Mouse (Mus musculus): ENCODE measurements around the gene Copg2.

Copg2 gene

GRCm38 (mm10) chr6:30732571-30733130 is 163.9 kb downstream of the Copg2 start:
- DNase-seq, result peak in 1 of 2 experiments; percentile 31

DNA sequence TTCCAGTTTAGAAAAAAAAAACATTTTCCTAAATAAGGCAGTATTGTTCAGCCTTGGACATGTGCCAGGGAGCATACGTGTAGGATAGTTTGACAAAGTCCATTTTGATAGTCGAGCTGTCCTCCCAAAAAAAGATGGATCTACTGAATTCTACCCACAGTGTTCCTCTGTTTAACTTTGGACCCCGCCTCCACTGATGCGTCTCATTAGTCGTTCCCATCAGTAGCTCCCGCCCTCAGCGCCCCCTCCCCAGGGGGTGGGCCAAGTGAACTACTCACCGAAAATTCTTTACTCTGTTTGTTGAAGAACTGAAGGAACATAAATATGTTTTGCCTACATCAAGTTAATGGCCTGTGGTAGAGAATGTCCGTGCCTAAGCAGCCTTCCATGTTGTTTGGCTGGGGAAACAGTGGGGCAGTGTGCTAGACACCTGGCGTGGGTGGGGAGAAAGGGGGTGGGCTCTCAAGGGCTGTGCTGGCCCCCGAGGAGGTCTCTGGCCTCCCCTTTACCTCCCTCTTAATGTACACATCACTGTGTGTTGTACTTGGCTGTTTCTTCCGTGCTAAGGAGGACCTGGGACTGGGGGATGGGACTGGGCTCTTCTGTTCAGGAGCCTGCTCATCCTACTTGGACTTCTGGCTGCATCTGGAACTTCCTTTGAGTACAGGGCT is 166.2 kb downstream of the Copg2 start:
- DNase-seq, result peak; percentile 26 to 34

GRCm38 (mm10) chr6:30723331-30723730 is 173.3 kb downstream of the Copg2 start, which contains the start of gene Mest:
TSS of gene Mest (plus strand) at chr6:30723547.
- DNase-seq, result no peak

DNA sequence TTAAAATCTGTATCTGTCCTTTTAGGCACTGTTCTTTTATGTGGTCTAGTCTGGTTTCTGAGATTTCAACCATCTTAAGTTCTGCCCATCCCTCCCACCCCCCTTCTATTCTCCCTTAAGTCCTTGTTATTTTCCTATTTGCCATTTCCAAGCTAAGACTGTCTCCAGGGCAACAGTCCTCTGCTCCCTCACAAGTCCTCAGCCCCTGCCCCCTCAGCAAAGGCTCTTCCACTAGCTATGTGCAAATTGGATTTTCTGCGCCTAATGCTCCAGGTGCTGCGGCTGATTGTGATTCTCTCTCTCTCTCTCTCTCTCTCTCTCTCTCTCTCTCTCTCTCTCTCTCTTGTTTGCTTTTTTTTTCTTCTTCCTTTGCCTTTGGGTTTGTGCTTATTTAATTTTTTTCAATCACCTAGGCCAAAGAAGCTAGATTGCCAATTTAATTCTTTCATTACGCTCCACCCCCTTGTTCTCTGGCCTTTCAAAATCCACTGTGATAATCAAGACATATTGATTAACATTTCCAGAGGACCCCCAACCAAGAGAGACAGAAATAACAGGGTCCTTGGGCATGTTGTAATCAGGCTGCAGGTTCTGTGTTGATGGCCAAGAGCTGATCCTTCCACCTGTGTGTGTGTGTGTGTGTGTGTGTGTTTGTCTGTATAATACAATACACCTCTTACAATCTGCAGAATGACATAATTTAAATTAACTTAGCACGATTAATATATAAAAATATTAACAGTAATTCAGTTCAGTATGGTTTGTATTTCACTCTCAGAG is 174.0 kb downstream of the Copg2 start:
- no peak for DNase-seq

DNA sequence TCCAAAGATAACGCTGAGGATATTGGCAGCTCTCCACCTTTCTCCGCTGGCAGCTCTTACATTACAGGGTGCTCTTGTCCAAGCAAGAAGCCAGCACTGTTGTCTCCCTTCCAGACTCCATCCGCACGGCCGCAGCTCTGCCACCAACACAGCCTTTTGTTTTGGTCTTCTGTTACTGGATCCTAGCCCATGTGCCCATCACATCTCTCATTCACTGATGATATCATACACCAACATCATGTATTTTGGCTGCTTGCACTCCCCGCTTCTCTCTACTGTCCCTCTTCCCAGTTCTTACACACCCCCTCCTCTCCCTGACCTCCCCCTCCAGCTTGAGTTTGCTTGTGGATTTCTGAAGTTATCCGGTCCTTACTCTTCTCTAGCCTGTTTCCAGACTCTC is 179.8 kb downstream of the Copg2 start:
- DNase-seq, result no peak

DNA sequence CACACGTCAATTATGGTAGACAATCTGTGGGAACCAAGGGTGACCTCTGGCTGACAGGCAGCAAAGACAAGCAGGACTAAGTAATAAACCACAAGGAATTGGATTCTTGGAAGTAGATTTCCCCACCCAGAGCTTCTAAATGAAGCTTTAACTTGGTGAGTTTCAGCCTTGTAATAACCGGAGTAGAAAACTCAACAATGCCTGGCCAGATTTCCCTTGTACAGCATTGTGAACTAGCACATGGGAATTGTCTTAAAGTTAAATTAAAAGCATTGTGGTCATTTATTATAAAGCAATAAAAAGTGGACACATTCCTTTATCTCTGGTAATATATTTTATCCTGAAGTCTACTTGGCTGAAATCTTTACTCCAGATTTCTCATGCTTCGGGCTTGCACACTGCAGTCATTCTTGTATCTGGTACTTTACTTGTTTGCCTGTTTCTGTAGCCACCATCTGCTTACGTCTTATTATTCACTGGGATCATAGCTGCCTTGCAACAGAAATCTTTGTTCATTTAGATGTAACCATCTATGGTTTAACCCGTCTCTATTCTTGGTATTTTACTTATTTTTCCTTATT is 181.6 kb downstream of the Copg2 start:
- no peak for DNase-seq

- no peak for DNase-seq
Observed at GRCm38 (mm10) chr6:30713896-30714295, 182.7 kb downstream of the Copg2 start.

GRCm38 (mm10) chr6:30713455-30713854 is 183.1 kb downstream of the Copg2 start:
- no peak for DNase-seq

GRCm38 (mm10) chr6:30712484-30712883 is 184.1 kb downstream of the Copg2 start:
- no peak for DNase-seq

DNA sequence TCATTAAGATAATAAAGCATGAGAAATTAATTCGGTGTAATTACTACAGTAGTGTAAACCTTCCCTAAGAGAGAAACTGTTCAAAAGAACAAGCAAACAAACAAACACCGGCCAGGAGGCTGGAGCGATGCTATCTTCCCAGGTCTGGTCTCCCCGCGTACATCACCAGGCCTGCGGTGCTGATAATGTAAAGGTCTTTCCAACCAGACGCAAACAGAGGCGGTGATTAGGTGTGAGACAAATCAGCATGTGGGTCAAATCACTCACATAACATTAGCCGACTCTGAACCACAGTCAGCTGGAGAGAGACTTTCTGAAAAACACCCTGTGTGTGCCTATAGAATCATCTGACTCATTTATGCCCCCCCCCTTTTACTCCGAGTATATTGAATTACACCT is 185.2 kb downstream of the Copg2 start:
- DNase-seq, result no peak

GRCm38 (mm10) chr6:30710371-30711364 is 185.9 kb downstream of the Copg2 start:
- DNase-seq, result no peak

- DNase-seq, result no peak
Observed at GRCm38 (mm10) chr6:30709115-30709514, 187.5 kb downstream of the Copg2 start.

DNA sequence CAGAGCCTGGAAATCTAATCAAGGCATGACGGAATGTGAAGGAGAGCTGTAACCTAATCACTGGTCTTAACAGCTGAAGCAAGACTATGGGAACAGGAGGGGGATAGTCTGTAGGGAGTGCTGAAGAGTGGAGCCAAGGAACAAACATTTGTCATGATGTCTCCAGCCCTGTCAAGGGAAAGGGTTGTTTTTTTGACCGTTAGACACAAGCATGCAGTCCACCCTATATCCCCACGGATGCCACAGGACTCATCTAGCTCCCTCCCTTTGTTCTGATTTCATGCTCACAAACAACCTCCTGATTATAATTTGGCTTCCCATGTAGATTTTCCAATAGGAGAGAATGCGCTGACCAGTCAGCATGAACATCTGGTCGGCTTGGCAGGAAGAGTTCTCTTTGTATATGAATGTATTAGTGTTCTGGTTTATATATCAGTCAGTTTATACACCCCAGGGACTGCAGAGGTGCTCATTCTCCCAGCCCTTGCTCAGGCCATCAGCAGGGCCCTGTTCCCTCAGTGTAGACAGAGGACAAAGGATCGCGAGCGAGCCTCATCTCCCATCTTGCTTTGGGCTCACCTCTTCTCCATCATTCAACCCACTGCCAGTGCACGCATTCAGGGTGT is 192.5 kb downstream of the Copg2 start:
- DNase-seq, result no peak

DNA sequence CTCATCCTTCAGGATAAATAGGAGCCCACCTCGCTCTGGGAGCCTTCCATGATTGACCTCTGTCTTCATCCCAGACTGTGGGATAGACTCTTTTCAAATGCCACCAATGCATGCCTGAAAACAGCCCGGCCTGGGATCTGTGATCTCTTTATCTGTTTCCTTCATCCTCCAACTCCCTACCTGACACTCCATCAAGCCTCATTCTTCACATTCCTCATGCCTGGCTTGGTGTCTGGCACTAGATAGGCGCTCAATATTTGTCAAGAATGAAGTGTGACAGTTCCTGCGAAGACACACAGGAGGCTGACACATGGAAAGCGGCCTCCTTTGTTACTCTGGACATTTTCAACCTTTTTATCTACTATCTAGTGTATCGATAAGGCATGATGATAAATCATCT is 193.1 kb downstream of the Copg2 start:
- DNase-seq, result no peak

DNA sequence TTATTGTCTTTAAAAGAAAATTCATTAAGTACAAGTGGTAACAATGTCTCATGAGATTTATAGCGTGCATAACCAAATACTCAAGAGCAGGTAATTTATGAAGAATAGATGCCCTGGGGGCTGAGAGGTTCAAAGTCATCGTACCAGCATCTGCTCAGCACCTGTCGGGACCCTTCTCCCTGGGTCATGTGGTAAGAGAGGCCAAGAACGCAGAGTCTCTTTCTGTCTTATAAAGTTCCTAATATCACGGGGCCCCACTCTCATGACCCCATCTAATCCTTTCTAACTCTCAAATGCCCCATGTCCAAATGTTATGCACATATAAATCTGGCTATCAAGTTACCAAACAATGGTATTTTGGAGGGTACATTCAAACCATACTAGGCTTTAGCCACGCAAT is 193.7 kb downstream of the Copg2 start:
- DNase-seq, result no peak

- no peak for DNase-seq
Observed at GRCm38 (mm10) chr6:30700182-30700581, 196.4 kb downstream of the Copg2 start.

- DNase-seq, result no peak
Observed at GRCm38 (mm10) chr6:30698036-30698435, 198.6 kb downstream of the Copg2 start.

All from kidney, postnatal 25 days (tissue).